Mouse (Mus musculus) kidney, adult 2 months (tissue): ENCODE data around the gene Mgmt.

Experiments used
- CTCF ChIP-seq: fragments of 200-500 bp; conservative IDR thresholded peaks from 2 replicates; pipeline ENCODE4 v1.5.1; 2011; ENCODE audit warnings: low read depth, mild to moderate bottlenecking, control low read depth, low read length, moderate library complexity, mixed read lengths; ENCODE audit not compliant: insufficient read depth, insufficient read length
- POLR2A ChIP-seq: fragments of 200-500 bp; IDR thresholded peaks from one replicate; pipeline ENCODE4 v1.6.1; 2011; ENCODE audit warnings: low read depth, low read length, control low read depth

GRCm38 (mm10) chr7:137018614-137019013 is 124.2 kb downstream of the Mgmt start:
- TF ChIP-seq CTCF = no peak
- TF ChIP-seq POLR2A = no peak
